Mouse (Mus musculus) retina, adult 2 months (tissue): ENCODE measurements around the gene Sppl2a.
"Not testable (repeated sequence)": the region's sequence is repeated elsewhere in the genome, so short reads cannot be mapped to it uniquely, and the experiment has no call there.

ENCODE experiments used
- DNase-seq: peaks from one replicate; pipeline ENCODE4 v3.0.0-alpha.2; 2012; ENCODE audit warnings: low read depth, low spot score

Gene Sppl2a

GRCm38 (mm10) chr2:126894245-126894644, 38.8 kb downstream of the Sppl2a start:
- no peak for DNase-seq

- no peak for DNase-seq
Observed at GRCm38 (mm10) chr2:126892316-126892715, 40.7 kb downstream of the Sppl2a start.

- no peak for DNase-seq
Observed at GRCm38 (mm10) chr2:126891743-126892142, 41.3 kb downstream of the Sppl2a start.

GRCm38 (mm10) chr2:126887141-126887540, 45.9 kb downstream of the Sppl2a start:
- no peak for DNase-seq

- DNase-seq = no peak
Observed at GRCm38 (mm10) chr2:126885871-126886270, 47.2 kb downstream of the Sppl2a start.

- not testable (repeated sequence) for DNase-seq
Observed at GRCm38 (mm10) chr2:126882711-126883110, 50.3 kb downstream of the Sppl2a start.

GRCm38 (mm10) chr2:126877991-126878390, 55.0 kb downstream of the Sppl2a start:
- no peak for DNase-seq

GRCm38 (mm10) chr2:126875871-126876796, 56.9 kb downstream of the Sppl2a start, which contains the start of gene Trpm7:
Trpm7 (minus strand) TSS chr2:126876230.
- peak; percentile 81 for DNase-seq

- no peak for DNase-seq
Observed at GRCm38 (mm10) chr2:126875516-126875835, 57.6 kb downstream of the Sppl2a start.

- DNase-seq = no peak
Observed at GRCm38 (mm10) chr2:126874809-126875515, 58.1 kb downstream of the Sppl2a start.

GRCm38 (mm10) chr2:126866301-126866700, 66.7 kb downstream of the Sppl2a start:
- no peak for DNase-seq

- DNase-seq = no peak
Observed at GRCm38 (mm10) chr2:126865501-126866199, 67.4 kb downstream of the Sppl2a start.

- no peak for DNase-seq
Observed at GRCm38 (mm10) chr2:126865026-126865425, 68.0 kb downstream of the Sppl2a start.

- no peak for DNase-seq
Observed at GRCm38 (mm10) chr2:126844751-126845150, 88.3 kb downstream of the Sppl2a start.
